Mouse (Mus musculus): ENCODE results near the gene Gm29609.

Gm29609 gene

DNA sequence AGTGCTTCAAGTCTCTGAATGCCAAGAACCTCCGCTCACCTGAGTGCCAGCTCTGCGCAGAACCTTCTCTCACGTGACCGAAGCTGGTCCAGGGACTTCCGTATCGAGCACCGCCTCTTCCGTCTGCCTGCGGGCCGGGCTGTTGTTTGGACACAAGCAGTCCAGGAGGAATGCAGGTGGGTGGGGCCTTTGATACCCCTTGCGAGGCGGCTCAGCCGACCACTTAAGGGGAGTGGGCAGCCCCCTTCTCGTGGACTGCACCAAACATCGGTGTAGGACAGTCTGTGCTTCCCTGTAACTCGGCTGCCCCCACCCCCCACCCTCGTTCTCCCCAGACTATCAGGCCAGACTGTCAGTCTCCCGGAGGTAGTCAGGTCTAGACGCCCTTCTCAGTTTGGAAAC is 25.6 kb downstream of the Gm29609 start, which contains the start of gene Mpv17:
TSS of gene Mpv17 (minus strand) at position 100 of the 402 bp plus-strand sequence.
- in situ Hi-C loops (cut with MboI; ENCODE audit: unreplicated experiment in 2 of 2), result no loop called here

DNA sequence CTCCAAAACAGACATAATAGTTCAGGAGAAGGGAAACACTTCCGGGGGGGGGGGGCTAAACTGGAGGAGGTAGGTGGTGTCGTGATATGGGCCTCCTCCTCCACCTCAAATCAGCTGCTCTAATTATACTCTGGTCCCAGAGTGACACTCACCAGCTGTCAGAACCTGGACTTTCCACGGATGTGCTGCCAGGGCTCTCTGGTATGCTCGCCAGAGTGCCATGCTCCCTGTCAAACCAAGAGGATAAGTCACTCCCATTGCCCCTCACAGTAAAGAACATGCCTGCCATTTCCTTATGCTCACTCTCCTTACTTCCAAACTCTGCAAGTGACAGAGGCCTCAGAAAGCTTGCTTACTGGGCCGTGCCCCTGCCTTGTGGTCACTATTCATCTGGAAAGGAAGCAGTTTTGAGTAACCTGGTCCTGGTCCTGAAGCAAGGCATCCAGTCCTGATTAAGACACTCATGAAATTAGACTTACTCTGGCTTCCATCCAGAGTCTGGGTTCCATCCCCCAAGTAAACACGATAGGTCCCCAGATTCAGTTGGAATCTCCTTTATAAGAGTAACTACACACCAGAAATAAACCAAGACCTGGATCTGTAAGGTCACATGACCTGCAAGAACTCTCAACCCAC is 26.1 kb downstream of the Gm29609 start:
- in situ Hi-C loops (cut with MboI; ENCODE audit: unreplicated experiment in 2 of 2), result no loop called here

DNA sequence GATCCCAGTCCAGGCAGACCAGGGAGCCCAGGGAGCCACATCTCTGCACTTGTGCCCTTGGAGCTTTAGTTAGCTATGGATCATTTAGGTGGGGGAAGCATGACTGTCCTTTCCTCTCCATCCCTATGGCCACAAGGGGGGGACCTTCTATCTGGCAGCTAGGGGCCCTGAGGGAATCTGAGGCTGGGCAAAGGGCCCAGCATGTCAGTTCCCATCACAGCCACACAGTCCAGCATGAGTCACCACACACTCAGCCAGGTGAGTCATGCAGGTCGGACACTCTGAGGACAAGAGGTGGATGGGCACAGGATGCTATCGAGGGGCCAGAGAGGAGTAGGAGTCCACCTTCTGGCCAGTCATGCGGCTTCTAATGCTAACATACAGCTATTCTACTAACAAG is 28.0 kb downstream of the Gm29609 start:
- in situ Hi-C loops (cut with MboI; ENCODE audit: unreplicated experiment in 2 of 2), result no loop called here

DNA sequence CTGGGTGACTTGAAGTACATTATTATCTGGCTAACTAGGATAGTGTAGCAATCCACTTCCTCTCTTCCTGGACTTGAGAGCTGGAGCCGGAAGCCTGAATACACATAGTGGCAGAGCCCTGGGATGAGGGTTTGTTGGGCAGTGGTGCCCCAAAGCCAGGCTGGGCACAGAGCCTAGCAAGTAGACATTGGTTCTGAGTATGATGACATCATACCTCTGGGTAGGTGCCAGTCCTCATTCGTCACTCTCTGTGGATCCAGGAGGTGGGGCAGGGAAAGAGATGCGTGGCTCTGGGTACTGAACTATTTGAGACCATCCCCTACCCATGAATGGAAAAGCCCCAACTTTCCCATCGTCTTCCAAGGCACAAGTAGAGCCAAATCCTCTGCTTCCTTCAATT is 29.9 kb downstream of the Gm29609 start:
- in situ Hi-C loops (cut with MboI; ENCODE audit: unreplicated experiment in 2 of 2), result no loop called here

DNA sequence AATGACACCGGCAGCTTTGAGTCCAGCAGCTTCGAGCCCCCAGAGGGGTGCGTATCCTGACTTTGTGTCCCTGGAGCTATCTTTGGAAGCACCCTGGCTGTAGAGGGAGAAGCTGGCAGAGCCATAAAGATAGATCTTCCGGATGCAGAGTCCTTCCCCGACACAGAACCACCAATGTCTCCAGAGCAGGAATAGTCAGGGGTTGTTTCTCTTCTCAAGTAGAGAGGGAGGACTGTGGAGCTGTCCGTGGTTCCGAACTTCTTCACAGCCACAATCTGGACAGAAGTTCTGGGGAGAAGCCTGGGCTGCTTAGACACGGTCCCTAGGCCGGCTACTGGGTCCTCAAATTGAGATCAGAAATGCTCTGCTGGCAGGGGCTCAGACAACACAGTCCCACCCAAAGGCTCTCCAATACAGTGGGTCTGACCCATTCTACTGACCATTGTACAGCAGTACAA is 40.7 kb downstream of the Gm29609 start:
- in situ Hi-C loops (cut with MboI; ENCODE audit: unreplicated experiment in 2 of 2), result no loop called here

DNA sequence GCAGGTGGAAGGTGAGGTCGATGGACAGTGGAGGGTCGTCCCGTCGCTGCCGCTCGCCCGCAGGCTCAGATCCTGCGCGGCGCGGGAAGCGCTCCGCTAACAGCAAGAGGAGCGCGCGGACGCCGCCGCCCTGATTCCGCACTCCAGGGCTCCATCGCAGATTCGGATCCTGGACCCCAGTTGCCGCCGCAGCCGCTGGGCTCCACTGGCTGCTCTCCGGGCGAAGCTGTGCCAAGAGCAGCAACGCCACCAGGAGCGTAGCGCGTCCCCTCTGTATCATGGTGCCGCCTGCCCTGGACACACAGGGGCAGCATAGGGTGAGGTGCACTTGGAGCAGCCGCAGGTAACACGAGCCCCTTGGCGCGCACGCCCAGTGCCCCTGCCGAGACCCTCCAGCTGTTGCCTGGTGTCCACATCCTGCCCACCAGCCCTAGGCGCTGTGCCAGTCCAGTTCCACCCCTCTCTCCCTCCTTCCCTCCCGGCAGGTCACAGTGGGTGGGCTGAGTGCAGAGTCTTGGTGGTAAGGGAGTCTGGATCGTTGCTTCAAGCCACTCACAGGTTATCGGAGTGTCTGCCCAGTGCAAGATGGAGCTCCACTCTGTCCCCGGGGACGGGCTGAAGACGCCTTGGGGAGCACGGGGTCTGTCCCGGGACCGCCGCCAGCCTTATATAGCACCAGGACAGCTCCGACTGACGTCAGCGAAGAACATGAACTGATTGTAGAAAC is 41.3 kb downstream of the Gm29609 start, which contains the start of gene Ucn:
TSS of gene Ucn (minus strand) at position 589 of the 727 bp plus-strand sequence.
- in situ Hi-C loops (cut with MboI; ENCODE audit: unreplicated experiment in 2 of 2), result no loop called here

DNA sequence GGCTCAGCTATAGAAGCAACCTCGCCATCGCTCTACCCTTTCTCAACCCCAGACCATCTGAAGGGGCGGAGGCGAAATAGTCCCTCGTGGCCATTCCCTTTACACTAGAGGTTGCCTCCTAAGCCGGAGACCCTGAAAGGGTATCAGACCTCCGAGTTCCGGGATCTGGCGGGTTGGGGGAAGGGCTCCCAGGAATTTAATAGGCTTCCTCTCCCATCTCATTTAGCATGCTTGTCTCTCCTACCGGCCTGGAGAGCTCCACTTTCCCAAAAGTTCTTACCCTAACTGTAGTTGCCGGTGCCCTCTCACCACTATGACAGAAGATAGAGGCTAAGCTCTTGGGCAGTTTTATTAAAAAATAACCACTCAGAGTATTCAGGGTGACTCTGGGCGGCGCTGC is 42.1 kb downstream of the Gm29609 start:
- in situ Hi-C loops (cut with MboI; ENCODE audit: unreplicated experiment in 2 of 2), result no loop called here

DNA sequence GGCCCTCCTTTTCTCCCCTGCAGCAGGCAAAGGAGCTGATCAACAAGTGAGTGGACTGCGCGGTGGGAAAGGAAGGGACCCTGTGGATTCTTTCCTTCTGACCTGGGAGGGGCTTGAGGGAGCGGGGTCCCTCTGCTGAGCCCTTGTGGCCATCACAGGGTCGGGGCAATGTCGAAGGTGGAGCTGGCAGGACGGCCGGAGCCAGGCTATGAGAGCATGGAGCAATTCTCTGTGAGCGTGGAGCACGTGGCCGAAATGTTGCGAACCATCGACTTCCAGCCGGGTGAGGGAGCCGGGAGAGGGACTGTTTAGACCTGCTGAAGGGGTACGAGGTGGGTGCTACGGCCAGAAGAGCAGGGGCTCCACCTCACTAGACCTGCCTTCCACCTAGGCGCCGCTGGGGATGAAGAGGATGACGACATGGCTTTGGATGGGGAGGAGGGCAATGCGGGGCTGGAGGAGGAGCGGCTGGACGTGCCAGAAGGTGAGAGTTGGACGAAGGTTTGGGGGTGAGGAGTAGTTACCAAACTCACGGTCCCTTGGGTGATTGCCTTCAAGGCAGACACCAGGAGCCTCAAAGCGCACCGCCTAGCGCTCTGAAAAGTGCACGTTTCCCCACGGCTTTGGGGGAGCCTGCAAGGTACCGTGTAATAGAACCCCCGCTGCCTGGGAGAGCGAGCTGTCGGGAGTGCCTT is 42.8 kb downstream of the Gm29609 start:
- in situ Hi-C loops (cut with MboI; ENCODE audit: unreplicated experiment in 2 of 2), result no loop called here

DNA sequence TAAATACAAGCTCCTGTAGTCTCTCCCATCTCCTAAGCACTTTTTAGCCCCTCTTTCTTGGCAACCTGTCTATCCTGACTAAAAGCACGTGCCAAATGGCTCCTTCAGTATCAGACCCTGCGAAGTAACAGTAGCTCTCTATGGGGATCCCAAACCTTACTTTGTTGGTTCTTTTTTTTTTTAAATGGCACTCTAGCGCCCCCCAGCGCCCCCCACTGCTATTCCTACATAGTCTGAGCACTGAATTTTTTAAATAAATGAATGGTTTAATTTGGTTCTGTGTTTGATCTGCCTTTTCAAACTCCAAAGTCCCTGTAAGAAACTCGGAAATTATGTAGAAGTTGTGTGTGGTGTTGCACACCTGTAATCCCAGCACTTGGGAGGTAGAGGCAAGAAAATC is 53.7 kb downstream of the Gm29609 start:
- in situ Hi-C loops (cut with MboI; ENCODE audit: unreplicated experiment in 2 of 2), result no loop called here

DNA sequence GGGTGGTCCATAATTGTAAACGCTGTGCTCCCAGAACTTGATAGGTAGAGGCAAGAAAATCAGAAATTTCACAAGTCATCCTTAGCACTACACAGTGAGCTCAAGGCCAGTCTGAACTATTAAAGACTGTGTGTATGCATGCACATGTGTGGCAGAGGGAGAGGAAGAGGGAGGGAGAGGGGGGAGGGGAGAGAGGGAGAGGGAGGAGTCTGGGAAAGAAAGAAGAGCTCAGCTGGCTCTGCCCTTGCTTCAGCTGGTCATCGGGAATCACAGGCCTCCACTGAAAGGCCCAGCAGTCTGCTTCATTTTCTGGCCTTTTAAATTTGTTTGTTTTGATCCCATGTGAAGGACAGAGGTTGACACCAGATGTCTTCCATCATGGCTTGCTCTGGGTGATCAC is 56.2 kb downstream of the Gm29609 start:
- in situ Hi-C loops (cut with MboI; ENCODE audit: unreplicated experiment in 2 of 2), result no loop called here

DNA sequence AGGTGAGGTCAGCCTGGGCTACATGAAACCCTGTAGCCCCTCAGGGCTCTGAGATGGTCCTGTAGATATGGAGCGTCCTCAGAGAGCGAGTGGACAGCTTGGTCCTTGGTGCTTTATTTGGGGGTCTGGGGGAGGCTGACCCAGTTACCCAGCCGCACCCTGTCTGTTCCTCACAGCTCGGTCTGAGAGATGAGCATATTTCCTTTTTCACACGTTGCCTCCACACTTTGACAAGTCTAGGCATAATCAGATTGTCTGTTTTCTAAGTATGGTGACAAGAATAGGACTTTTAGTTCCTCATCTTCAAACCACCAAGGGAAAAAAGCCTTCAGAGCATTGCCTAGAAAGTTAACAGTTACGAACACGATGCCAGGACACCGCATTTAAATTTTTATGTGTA is 58.6 kb downstream of the Gm29609 start:
- in situ Hi-C loops (cut with MboI; ENCODE audit: unreplicated experiment in 2 of 2), result no loop called here

DNA sequence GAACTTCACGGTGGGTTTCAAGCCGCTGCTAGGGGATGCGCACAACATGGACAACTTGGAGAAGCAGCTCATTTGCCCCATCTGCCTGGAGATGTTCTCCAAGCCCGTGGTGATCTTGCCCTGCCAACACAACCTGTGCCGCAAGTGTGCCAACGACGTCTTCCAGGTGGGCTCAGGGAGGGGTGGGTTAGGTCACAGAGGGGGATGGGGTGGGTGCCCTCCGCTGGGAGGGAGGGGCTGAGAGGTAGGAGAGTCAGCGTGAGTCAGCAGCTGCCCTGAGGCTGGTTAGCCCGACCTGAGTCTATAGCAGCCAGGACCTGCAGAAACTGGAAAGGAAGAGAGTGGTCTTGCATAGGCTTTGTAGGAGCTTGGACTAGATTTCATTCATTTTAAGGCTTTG is 62.8 kb downstream of the Gm29609 start:
- in situ Hi-C loops (cut with MboI; ENCODE audit: unreplicated experiment in 2 of 2), result no loop called here

DNA sequence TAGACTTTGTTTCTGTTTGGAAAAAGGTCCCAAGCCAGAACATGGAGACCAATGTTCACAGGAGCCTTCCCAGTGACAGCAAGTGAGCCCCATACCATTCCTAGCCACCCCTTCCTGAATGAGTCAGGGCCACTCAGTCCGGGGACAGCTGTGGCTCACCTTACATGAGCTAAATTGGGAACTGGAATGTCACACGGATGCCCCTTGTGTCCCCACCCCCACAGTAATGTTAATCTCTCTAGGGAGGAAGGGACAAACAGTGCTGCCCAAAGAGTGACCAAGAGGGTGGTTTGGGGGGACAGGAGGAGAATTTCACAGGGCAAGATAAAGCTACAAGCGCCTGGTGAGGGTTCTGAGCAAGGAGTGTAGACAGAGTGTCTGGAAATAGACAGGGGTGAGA is 63.4 kb downstream of the Gm29609 start, which contains the start of gene Trim54:
TSS of gene Trim54 (plus strand) at position 359 of the 400 bp plus-strand sequence.
- in situ Hi-C loops (cut with MboI; ENCODE audit: unreplicated experiment in 2 of 2), result no loop called here

DNA sequence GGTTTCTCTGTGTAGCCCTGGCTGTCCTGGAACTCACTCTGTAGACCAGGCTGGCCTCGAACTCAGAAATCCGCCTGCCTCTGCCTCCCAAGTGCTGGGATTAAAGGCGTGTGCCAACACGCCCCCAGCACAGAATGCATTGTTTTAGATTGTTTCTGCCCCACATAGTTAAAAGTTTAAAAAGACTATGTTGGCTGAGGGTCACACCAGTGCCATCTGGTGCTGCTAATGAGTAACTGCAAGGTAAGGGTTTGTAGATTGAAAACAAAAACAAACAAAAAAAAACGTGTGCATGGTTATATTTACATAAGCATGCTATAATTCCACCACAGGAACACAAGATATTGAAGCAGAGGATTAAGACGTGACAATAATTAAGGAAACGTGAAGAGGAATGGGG is 68.9 kb downstream of the Gm29609 start:
- in situ Hi-C loops (cut with MboI; ENCODE audit: unreplicated experiment in 2 of 2), result no loop called here

DNA sequence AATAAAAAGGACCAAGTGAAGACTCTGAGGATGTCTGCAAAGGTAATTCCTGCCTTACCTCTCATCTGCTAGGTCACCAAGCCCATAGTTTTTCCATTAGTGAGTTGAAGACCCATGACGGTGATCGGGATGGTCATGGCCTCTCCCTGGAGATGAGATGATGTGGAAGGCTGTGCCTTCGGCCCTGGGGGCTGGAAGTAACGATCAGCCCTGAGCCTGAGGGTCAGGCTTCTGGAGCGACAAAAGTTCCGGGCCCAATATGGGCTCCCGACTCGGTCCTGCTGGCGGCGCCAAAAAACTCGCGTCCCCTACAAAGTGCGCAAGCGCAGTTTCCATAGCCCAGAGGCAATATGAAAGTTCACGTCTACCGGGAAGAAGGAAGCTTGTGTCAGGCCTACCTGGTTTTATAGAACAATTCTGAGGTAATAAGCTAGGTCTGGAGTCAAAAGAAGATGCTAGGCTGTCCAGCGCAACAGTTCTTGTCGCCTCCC is 71.7 kb downstream of the Gm29609 start, which contains the start of gene Slc30a3:
TSS of gene Slc30a3 (minus strand) at position 238 of the 491 bp plus-strand sequence.
- in situ Hi-C loops (cut with MboI; ENCODE audit: unreplicated experiment in 2 of 2), result loop anchor here in 1 of 2 experiments (10.0 kb wide), 1 partner anchor 103 kb away; no protein-coding TSS in a partner anchor

DNA sequence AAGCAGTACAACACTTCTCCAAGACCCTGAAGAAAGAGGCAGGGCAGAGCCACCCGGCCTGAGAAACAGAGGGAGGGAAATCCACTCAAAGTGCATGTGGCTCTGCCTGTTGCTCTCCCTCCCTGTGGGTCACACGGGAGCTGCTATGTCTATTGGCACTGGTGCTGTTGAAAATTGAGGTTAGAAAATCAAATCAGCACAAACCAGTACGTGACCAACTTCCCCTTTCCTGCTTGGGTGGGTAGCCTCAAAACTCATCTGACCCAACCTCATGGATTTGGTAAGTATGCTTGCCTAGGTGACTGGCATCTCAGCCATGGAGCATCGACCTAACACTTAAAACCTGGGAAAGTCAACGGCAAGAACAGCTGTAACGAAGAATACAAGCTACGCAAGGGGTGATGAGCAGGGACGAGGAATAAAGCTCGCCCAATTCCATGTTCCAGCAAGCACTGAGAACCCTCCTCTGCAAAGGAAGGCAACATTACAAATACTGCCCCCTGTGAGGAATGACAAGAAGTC is 73.8 kb downstream of the Gm29609 start, which contains the start of gene Dnajc5g:
TSS of gene Dnajc5g (plus strand) at position 472 of the 522 bp plus-strand sequence.
- in situ Hi-C loops (cut with MboI; ENCODE audit: unreplicated experiment in 2 of 2), result loop anchor here in 1 of 2 experiments (10.0 kb wide), 1 partner anchor 101 kb away; no protein-coding TSS in a partner anchor

DNA sequence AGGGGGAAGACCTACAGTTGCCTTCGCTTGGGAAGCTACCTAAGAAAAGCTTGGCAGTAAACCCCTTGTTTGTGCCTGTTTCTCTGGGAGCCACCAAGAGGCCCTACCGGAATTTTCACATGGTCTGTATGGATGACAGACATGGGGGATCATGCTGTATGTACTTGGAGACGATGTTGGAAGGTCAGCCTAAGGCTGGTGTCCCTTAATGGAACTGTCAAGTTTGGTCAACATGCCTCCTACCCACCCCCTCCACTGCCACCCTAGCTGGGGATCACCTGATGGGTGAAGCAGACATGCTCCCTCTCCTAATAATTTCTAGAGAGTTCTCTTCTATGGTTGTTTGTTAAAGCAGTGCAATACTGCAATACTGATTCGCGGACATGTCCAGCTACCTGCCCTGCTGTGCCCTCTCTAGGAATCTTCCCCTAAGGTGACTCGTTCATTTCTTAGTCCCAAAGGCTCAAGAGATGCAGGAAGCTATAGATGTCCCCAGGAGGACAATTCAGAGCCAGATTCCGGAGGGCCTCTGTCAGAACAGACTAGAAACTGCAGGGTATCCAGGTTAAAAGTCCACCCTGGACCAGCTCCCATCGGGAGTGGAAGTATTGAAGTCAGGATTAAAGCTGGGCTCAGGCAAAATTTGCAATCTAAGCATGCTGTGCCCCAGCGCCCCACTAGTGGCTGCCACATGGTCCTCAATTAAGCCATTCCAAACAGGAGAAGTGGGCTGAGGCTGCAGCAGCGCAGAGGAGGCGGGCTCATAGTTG is 83.8 kb downstream of the Gm29609 start:
- in situ Hi-C loops (cut with MboI; ENCODE audit: unreplicated experiment in 2 of 2), result no loop called here

DNA sequence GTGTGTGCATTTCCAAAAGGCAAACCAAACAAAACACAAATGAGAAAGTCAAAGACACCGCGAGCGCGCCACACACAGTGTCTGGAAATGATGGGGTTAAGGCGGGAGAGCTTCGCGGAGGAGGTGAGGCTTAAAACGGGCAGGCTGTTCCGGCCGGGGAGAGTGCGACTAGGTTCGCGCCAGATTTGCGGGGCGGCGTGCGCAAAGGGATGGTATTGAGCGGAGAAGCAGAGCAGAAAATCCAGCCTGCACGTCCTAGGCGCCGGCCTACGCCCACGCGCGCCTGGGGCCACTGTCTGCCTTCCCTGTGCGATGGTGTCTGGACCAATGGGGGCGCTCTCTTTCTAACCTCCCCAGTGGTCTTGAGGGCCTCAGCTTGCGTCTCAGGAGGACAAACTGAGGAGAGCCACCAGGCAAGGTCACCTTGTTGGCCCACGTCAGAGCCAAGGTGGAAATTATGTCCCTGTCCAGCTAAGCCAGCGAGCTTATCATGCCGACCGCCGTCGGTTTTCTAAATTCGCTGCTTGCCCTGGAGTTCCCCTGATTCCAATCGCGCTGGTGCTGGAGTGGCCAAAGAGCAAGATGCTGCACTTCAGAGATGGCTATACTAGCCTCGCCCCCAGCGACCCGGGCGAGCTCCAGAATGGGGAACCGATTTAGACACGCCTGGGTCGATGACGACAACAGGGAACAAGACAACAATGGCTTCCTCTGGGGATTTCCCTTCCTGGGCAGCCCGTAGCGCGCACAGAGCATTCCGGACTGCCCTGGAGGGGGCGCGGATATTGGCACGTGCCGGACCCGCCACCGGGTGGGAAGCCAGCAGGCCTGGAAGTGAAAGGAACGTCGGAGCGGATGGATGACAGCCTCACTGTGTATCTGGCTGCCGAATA is 84.7 kb downstream of the Gm29609 start:
- in situ Hi-C loops (cut with MboI; ENCODE audit: unreplicated experiment in 2 of 2), result no loop called here
